Mouse (Mus musculus): ENCODE results near the gene E2f6. TPM values are rescaled to one million over a fixed set of nuclear protein-coding genes. Genes with fewer than 3 reads are reported as not detected.

The E2f6 gene
- 37.6 and 42.6 TPM in 2 replicates for polyA plus RNA-seq (2015; fragmentation: Nextera tagmentation; extraction: Ambion mirVana)

GRCm38 (mm10) chr12:16810525-16811431 is at the start of gene E2f6:
Gene E2f6 (plus strand): TSS chr12:16810963.
- H3K27ac ChIP-seq, result peak within 1 kb of the TSS; percentile 78
- no peaks in the 10 kb centered on the region for H3K9me3 ChIP-seq
- H3K4me3 ChIP-seq, result peak within 1 kb of the TSS; percentile 76
- H3K4me1 ChIP-seq, result peaks cover 15% of the 10 kb centered on the region
- 5% methylated on average over 76 of the region's 81 CpGs for WGBS
- H3K36me3 ChIP-seq, result peaks cover 18% of the 10 kb centered on the region
- peak; percentile 73 for ATAC-seq (ENCODE audit: insufficient number of reproducible peaks, low FRiP score, low TSS enrichment, low read depth)
- H3K9ac ChIP-seq, result peak within 1 kb of the TSS; percentile 85
- H3K4me2 ChIP-seq, result peak within 1 kb of the TSS; percentile 82
- H3K27me3 ChIP-seq, result peaks cover 20% of the 10 kb centered on the region

- Histone ChIP-seq H3K4me2 (no peak overlapping the region), H3K27me3 (no peaks in the 10 kb centered on the region), H3K27ac (no peak overlapping the region), H3K9me3 (no peaks in the 10 kb centered on the region), H3K9ac (no peak overlapping the region), H3K4me3 (no peak overlapping the region), H3K4me1 (no peaks in the 10 kb centered on the region), H3K36me3 (no peaks in the 10 kb centered on the region)
- no peak for ATAC-seq (ENCODE audit: insufficient number of reproducible peaks, low FRiP score, low TSS enrichment, low read depth)
- 96% methylated on average over 3 of the region's 3 CpGs for WGBS
Measured at GRCm38 (mm10) chr12:16761461-16761860, 49.3 kb upstream of the E2f6 start.

GRCm38 (mm10) chr12:16763649-16764422 is 46.9 kb upstream of the E2f6 start:
- no peak; the same call in 1 of the 2 replicates for ATAC-seq (ENCODE audit: insufficient number of reproducible peaks, low FRiP score, low TSS enrichment, low read depth)
- H3K4me3 ChIP-seq, result no peak overlapping the region
- no peak overlapping the region for H3K4me2 ChIP-seq
- H3K9me3 ChIP-seq, result no peaks in the 10 kb centered on the region
- no peaks in the 10 kb centered on the region for H3K27me3 ChIP-seq
- WGBS, result 56% methylated on average over 4 of the region's 4 CpGs
- no peaks in the 10 kb centered on the region for H3K4me1 ChIP-seq
- no peak overlapping the region for H3K27ac ChIP-seq
- no peak overlapping the region for H3K9ac ChIP-seq
- H3K36me3 ChIP-seq, result no peaks in the 10 kb centered on the region

GRCm38 (mm10) chr12:16764776-16765445 is 45.9 kb upstream of the E2f6 start:
- Histone ChIP-seq H3K36me3 (no peaks in the 10 kb centered on the region), H3K4me3 (no peak overlapping the region), H3K27me3 (no peaks in the 10 kb centered on the region), H3K27ac (no peak overlapping the region), H3K9ac (no peak overlapping the region), H3K4me1 (no peaks in the 10 kb centered on the region), H3K4me2 (no peak overlapping the region), H3K9me3 (no peaks in the 10 kb centered on the region)
- ATAC-seq (ENCODE audit: insufficient number of reproducible peaks, low FRiP score, low TSS enrichment, low read depth), result no peak
- 83% methylated on average over 12 of the region's 12 CpGs for WGBS

- H3K4me1 ChIP-seq, result no peaks in the 10 kb centered on the region
- H3K27ac ChIP-seq, result no peak overlapping the region
- H3K4me3 ChIP-seq, result no peak overlapping the region
- ATAC-seq (ENCODE audit: insufficient number of reproducible peaks, low FRiP score, low TSS enrichment, low read depth), result no peak
- no peak overlapping the region for H3K9ac ChIP-seq
- H3K36me3 ChIP-seq, result no peaks in the 10 kb centered on the region
- no peaks in the 10 kb centered on the region for H3K9me3 ChIP-seq
- no peaks in the 10 kb centered on the region for H3K27me3 ChIP-seq
- WGBS, result 63% methylated on average over 3 of the region's 3 CpGs
- H3K4me2 ChIP-seq, result no peak overlapping the region
Measured at GRCm38 (mm10) chr12:16768251-16768650, 42.5 kb upstream of the E2f6 start.

GRCm38 (mm10) chr12:16768711-16769110 is 42.1 kb upstream of the E2f6 start:
- Histone ChIP-seq H3K4me3 (no peak overlapping the region), H3K4me2 (no peak overlapping the region), H3K27me3 (no peaks in the 10 kb centered on the region), H3K9ac (no peak overlapping the region), H3K4me1 (no peaks in the 10 kb centered on the region), H3K36me3 (no peaks in the 10 kb centered on the region), H3K9me3 (no peaks in the 10 kb centered on the region), H3K27ac (no peak overlapping the region)
- no peak for ATAC-seq (ENCODE audit: insufficient number of reproducible peaks, low FRiP score, low TSS enrichment, low read depth)
- WGBS, result 74% methylated on average over 2 of the region's 2 CpGs

- Histone ChIP-seq H3K27me3 (no peaks in the 10 kb centered on the region), H3K27ac (no peak overlapping the region), H3K36me3 (no peaks in the 10 kb centered on the region), H3K9me3 (no peaks in the 10 kb centered on the region), H3K4me3 (no peak overlapping the region), H3K4me2 (no peak overlapping the region), H3K9ac (no peak overlapping the region), H3K4me1 (no peaks in the 10 kb centered on the region)
- WGBS, result 84% methylated on average over 6 of the region's 6 CpGs
- ATAC-seq (ENCODE audit: insufficient number of reproducible peaks, low FRiP score, low TSS enrichment, low read depth), result no peak
Measured at GRCm38 (mm10) chr12:16769601-16770165, 41.1 kb upstream of the E2f6 start.

GRCm38 (mm10) chr12:16774605-16775004 is 36.2 kb upstream of the E2f6 start:
- no peak for ATAC-seq (ENCODE audit: insufficient number of reproducible peaks, low FRiP score, low TSS enrichment, low read depth)
- H3K4me1 ChIP-seq, result no peaks in the 10 kb centered on the region
- no peak overlapping the region for H3K9ac ChIP-seq
- H3K4me2 ChIP-seq, result no peak overlapping the region
- H3K36me3 ChIP-seq, result no peaks in the 10 kb centered on the region
- no peaks in the 10 kb centered on the region for H3K9me3 ChIP-seq
- WGBS, result 91% methylated on average over 4 of the region's 4 CpGs
- H3K27ac ChIP-seq, result no peak overlapping the region
- H3K27me3 ChIP-seq, result no peaks in the 10 kb centered on the region
- H3K4me3 ChIP-seq, result no peak overlapping the region

- H3K27ac ChIP-seq, result no peak overlapping the region
- no peak for ATAC-seq (ENCODE audit: insufficient number of reproducible peaks, low FRiP score, low TSS enrichment, low read depth)
- H3K9ac ChIP-seq, result no peak overlapping the region
- WGBS, result 76% methylated on average over 3 of the region's 3 CpGs
- H3K4me1 ChIP-seq, result no peaks in the 10 kb centered on the region
- H3K36me3 ChIP-seq, result no peaks in the 10 kb centered on the region
- no peak overlapping the region for H3K4me2 ChIP-seq
- no peak overlapping the region for H3K4me3 ChIP-seq
- no peaks in the 10 kb centered on the region for H3K9me3 ChIP-seq
- H3K27me3 ChIP-seq, result no peaks in the 10 kb centered on the region
Measured at GRCm38 (mm10) chr12:16775351-16775750, 35.4 kb upstream of the E2f6 start.

- no peaks in the 10 kb centered on the region for H3K36me3 ChIP-seq
Measured at GRCm38 (mm10) chr12:16778523-16778922, 32.2 kb upstream of the E2f6 start.

GRCm38 (mm10) chr12:16779165-16779564 is 31.6 kb upstream of the E2f6 start:
- Histone ChIP-seq H3K27ac (no peak overlapping the region), H3K9ac (no peak overlapping the region), H3K4me3 (no peak overlapping the region), H3K27me3 (no peaks in the 10 kb centered on the region), H3K9me3 (no peaks in the 10 kb centered on the region), H3K36me3 (no peaks in the 10 kb centered on the region), H3K4me1 (no peaks in the 10 kb centered on the region), H3K4me2 (no peak overlapping the region)
- WGBS, result 70% methylated on average over 2 of the region's 2 CpGs
- ATAC-seq (ENCODE audit: insufficient number of reproducible peaks, low FRiP score, low TSS enrichment, low read depth), result no peak

More at GRCm38 (mm10) chr12:16778523-16778922, 32.2 kb upstream of the E2f6 start:
- Histone ChIP-seq H3K4me2 (no peak overlapping the region), H3K27ac (no peak overlapping the region), H3K9me3 (no peaks in the 10 kb centered on the region), H3K4me3 (no peak overlapping the region), H3K27me3 (no peaks in the 10 kb centered on the region), H3K4me1 (no peaks in the 10 kb centered on the region), H3K9ac (no peak overlapping the region)
- no peak for ATAC-seq (ENCODE audit: insufficient number of reproducible peaks, low FRiP score, low TSS enrichment, low read depth)
- 67% methylated on average over 5 of the region's 5 CpGs for WGBS
